Mouse (Mus musculus): ENCODE measurements around the gene Aif1. TPM values are rescaled to one million over a fixed set of nuclear protein-coding genes. Genes with fewer than 3 reads are reported as not detected.
A peak's percentile ranks its signal among the peaks of the same experiment; 100 is the strongest.

The Aif1 gene
- total and polyA plus RNA-seq, 2 experiments = 1.6 to 13.3 TPM

DNA sequence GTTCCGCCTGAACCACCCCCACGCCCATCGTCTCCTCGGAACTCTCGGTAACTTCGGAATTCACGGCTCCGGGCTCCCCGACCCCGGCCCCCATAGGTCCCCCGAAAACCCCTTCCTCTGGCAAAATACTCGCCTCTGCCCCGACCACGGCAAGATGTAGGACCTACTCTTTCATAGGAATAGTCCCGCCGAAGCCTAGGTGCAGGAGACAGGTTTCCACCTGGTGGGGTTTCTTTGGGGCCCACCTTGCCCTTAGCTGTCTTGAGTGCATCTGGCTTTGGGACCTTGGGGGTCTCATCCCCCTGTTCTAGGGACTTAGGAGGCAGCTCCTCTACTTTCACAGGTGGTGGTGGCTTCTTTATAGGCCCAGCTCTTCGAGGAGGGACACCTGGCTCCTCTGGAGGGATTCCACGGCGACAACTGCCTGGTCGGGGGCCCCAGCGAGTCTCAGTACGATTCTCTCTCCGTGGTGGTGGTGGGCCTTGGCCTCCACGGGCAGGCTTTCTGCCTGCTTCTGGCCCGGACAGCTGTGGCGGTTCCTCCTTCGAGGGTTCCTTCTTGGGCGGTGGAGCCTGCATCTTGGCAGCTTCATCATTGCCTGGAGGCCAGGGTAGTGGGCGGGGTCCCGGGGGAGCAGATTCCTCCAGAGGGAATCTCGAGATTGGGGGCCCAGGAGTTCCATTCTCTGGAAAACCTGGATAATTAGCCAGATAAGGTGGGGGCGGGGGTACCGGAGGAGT is 19.2 kb downstream of the Aif1 start:
- Histone ChIP-seq H3K27ac (replicated peaks; ENCODE audit: insufficient read depth, low read depth, low read length) (no peak overlapping the region), H3K4me3 (ENCODE audit: insufficient read depth, low read depth, low read length) (no peak overlapping the region), H3K36me3 (ENCODE audit: control insufficient read depth, insufficient read depth, low read length) (peaks cover 86% of the 10 kb centered on the region), H3K27me3 (ENCODE audit: control insufficient read depth, insufficient read depth, low read length) (no peaks in the 10 kb centered on the region), H3K79me2 (ENCODE audit: control insufficient read depth, insufficient read depth, low read length) (peaks cover 19% of the 10 kb centered on the region; the same call in 1 of the 2 replicates), H3K9ac (ENCODE audit: low read depth, low read length) (no peak overlapping the region), H3K4me1 (ENCODE audit: control insufficient read depth, insufficient read depth, low read length) (no peaks in the 10 kb centered on the region)
- no peak for DNase-seq (ENCODE audit: extremely low read depth, low read depth, low spot score)
- TF ChIP-seq CTCF (IDR thresholded peaks at IDR 0.05; ENCODE audit: low read depth, low read length) = no peak
- TF ChIP-seq POLR2A (IDR thresholded peaks at IDR 0.05; ENCODE audit: extremely low read depth, insufficient read depth, low read length) = no peak
- 93% methylated on average over 33 of the region's 33 CpGs for WGBS

DNA sequence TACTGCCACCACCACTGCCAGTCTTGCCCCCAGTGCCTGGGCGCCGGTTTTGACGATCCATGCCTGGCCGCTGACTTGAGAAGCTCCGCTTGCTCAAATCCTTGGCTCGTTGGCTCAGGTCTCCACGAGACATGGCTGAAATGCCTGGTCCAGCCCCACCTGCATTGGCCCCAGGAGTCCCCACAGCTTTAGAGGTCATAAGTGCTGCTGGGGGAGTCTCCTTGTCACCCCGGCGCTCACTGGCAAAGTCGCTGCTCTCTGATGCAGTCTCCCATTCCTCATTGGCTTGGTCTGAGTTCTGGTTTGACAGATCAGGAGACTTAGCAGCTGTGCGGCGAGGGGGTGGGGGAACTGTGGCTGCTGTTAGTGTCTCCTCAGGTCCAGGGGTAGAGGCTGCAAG is 20.4 kb downstream of the Aif1 start:
- WGBS = 94% methylated on average over 12 of the region's 12 CpGs
- no peak for TF ChIP-seq POLR2A (IDR thresholded peaks at IDR 0.05; ENCODE audit: extremely low read depth, insufficient read depth, low read length)
- no peak for TF ChIP-seq CTCF (IDR thresholded peaks at IDR 0.05; ENCODE audit: low read depth, low read length)

DNA sequence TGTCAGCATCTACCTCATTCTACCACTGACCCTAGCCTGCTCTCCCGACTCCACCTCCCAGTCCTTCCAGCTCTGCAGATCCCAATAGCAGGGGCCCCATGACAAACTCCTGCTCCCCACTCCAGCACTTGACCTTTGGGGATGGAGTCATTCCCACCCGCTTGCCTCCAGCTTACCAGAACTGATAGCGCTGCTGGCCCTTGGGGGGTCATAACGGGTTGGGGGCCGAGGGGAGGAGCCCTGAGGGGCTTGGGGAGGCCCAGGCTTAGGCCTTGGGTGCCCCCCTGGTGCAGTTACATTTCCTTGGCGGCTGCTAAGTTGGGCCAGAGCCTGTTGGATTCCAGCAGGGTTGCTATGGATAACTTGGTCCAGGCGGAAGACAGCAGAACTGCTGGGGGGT is 21.3 kb downstream of the Aif1 start:
- WGBS = 91% methylated on average over 7 of the region's 7 CpGs

More for the DNA sequence above, 20.4 kb downstream of the Aif1 start:
- Histone ChIP-seq H3K79me2 (ENCODE audit: control insufficient read depth, insufficient read depth, low read length) (peaks cover 13% of the 10 kb centered on the region; the same call in 1 of the 2 replicates), H3K36me3 (ENCODE audit: control insufficient read depth, insufficient read depth, low read length) (peaks cover 86% of the 10 kb centered on the region), H3K4me1 (ENCODE audit: control insufficient read depth, insufficient read depth, low read length) (no peaks in the 10 kb centered on the region), H3K27me3 (ENCODE audit: control insufficient read depth, insufficient read depth, low read length) (no peaks in the 10 kb centered on the region), H3K9ac (ENCODE audit: low read depth, low read length) (no peak overlapping the region), H3K4me3 (ENCODE audit: insufficient read depth, low read depth, low read length) (no peak overlapping the region), H3K27ac (replicated peaks; ENCODE audit: insufficient read depth, low read depth, low read length) (no peak overlapping the region)
- DNase-seq (ENCODE audit: extremely low read depth, low read depth, low spot score) = no peak

DNA sequence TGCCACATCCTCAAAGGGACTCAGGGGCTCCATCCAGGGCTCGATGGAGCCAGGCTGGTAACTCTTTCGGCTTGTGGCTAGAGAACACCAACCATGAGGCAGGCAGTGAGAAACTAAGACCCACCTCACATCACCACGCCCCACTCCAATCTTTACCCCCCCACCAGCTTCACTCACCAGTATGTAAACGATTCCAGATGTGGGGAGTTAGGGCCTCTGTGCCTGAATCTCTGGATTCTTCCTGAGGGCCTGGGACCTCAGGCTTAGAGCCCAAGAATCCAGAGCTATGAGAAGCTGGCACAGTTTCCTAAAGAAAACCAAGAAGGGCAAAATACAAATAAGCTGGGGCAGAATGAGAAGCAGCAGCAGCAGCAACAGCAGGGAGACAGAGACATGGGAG is 21.9 kb downstream of the Aif1 start:
- H3K36me3 ChIP-seq (ENCODE audit: control insufficient read depth, insufficient read depth, low read length) = peaks cover 81% of the 10 kb centered on the region
- H3K4me3 ChIP-seq (ENCODE audit: insufficient read depth, low read depth, low read length) = no peak overlapping the region
- no peaks in the 10 kb centered on the region for H3K27me3 ChIP-seq (ENCODE audit: control insufficient read depth, insufficient read depth, low read length)
- no peak overlapping the region for H3K27ac ChIP-seq (replicated peaks; ENCODE audit: insufficient read depth, low read depth, low read length)
- peaks cover 3% of the 10 kb centered on the region; the same call in 1 of the 2 replicates for H3K79me2 ChIP-seq (ENCODE audit: control insufficient read depth, insufficient read depth, low read length)
- no peak overlapping the region for H3K9ac ChIP-seq (ENCODE audit: low read depth, low read length)
- TF ChIP-seq CTCF (IDR thresholded peaks at IDR 0.05; ENCODE audit: low read depth, low read length) (no peak), POLR2A (IDR thresholded peaks at IDR 0.05; ENCODE audit: extremely low read depth, insufficient read depth, low read length) (no peak)
- DNase-seq (ENCODE audit: extremely low read depth, low read depth, low spot score) = no peak
- H3K4me1 ChIP-seq (ENCODE audit: control insufficient read depth, insufficient read depth, low read length) = no peaks in the 10 kb centered on the region
- 87% methylated on average over 4 of the region's 4 CpGs for WGBS

More for the DNA sequence above, 21.3 kb downstream of the Aif1 start:
- Histone ChIP-seq H3K4me1 (ENCODE audit: control insufficient read depth, insufficient read depth, low read length) (no peaks in the 10 kb centered on the region), H3K36me3 (ENCODE audit: control insufficient read depth, insufficient read depth, low read length) (peaks cover 84% of the 10 kb centered on the region), H3K27me3 (ENCODE audit: control insufficient read depth, insufficient read depth, low read length) (no peaks in the 10 kb centered on the region), H3K4me3 (ENCODE audit: insufficient read depth, low read depth, low read length) (no peak overlapping the region), H3K79me2 (ENCODE audit: control insufficient read depth, insufficient read depth, low read length) (peaks cover 6% of the 10 kb centered on the region; the same call in 1 of the 2 replicates), H3K27ac (replicated peaks; ENCODE audit: insufficient read depth, low read depth, low read length) (no peak overlapping the region), H3K9ac (ENCODE audit: low read depth, low read length) (no peak overlapping the region)
- DNase-seq (ENCODE audit: extremely low read depth, low read depth, low spot score) = no peak
- no peak for TF ChIP-seq CTCF (IDR thresholded peaks at IDR 0.05; ENCODE audit: low read depth, low read length)

DNA sequence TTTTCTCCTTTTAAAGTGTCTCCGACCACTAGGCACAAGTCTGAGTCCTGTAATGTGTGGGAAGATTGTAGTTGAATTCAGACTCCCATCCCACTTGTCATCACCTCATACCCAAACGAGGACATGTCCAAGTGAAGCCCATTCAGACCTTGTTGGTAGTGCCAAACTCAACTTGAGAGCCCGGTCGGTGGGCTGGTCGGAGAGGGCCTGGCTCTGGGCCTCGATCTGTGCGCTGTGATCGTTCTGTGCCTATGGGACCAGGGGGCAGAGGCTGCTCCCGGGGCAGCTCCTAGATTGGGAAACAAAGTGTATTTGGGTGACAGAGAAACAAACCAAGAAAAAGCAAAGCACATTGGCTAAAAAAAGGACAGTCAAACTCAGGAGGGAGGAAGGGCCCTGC is 22.8 kb downstream of the Aif1 start:
- 90% methylated on average over 9 of the region's 9 CpGs for WGBS
- DNase-seq (ENCODE audit: extremely low read depth, low read depth, low spot score) = no peak
- Histone ChIP-seq H3K27ac (replicated peaks; ENCODE audit: insufficient read depth, low read depth, low read length) (no peak overlapping the region), H3K27me3 (ENCODE audit: control insufficient read depth, insufficient read depth, low read length) (no peaks in the 10 kb centered on the region), H3K4me3 (ENCODE audit: insufficient read depth, low read depth, low read length) (no peak overlapping the region), H3K79me2 (ENCODE audit: control insufficient read depth, insufficient read depth, low read length) (peaks cover 3% of the 10 kb centered on the region; the same call in 1 of the 2 replicates), H3K4me1 (ENCODE audit: control insufficient read depth, insufficient read depth, low read length) (no peaks in the 10 kb centered on the region; the same call in 1 of the 2 replicates), H3K9ac (ENCODE audit: low read depth, low read length) (no peak overlapping the region), H3K36me3 (ENCODE audit: control insufficient read depth, insufficient read depth, low read length) (peaks cover 80% of the 10 kb centered on the region)
- TF ChIP-seq POLR2A (IDR thresholded peaks at IDR 0.05; ENCODE audit: extremely low read depth, insufficient read depth, low read length) = no peak
- TF ChIP-seq CTCF (IDR thresholded peaks at IDR 0.05; ENCODE audit: low read depth, low read length) = no peak

DNA sequence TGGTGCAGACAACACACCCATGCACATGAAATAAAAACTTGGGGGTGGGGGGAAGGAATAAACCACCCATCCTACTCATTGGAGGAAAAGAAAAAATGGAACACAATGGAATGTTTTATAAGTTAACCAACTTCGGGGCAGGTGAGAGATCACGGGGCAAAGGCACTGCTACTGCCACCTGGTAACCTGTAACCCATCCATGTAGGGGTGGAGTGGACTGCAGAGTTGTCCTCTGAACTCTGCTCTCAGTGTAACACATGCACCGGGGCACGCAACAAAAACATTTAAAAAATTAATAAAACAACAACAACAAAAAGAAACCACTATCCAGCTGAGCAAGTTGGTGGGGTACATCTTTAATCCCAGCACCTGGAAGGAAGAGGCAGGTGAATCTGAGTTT is 23.7 kb downstream of the Aif1 start:
- Histone ChIP-seq H3K4me1 (ENCODE audit: control insufficient read depth, insufficient read depth, low read length) (no peaks in the 10 kb centered on the region; the same call in 1 of the 2 replicates), H3K9ac (ENCODE audit: low read depth, low read length) (no peak overlapping the region), H3K79me2 (ENCODE audit: control insufficient read depth, insufficient read depth, low read length) (no peaks in the 10 kb centered on the region; the same call in 1 of the 2 replicates), H3K27me3 (ENCODE audit: control insufficient read depth, insufficient read depth, low read length) (no peaks in the 10 kb centered on the region), H3K4me3 (ENCODE audit: insufficient read depth, low read depth, low read length) (no peak overlapping the region), H3K36me3 (ENCODE audit: control insufficient read depth, insufficient read depth, low read length) (peaks cover 77% of the 10 kb centered on the region), H3K27ac (replicated peaks; ENCODE audit: insufficient read depth, low read depth, low read length) (no peak overlapping the region)
- peak; percentile 40 for DNase-seq (ENCODE audit: extremely low read depth, low read depth, low spot score)
- TF ChIP-seq CTCF (IDR thresholded peaks at IDR 0.05; ENCODE audit: low read depth, low read length) (no peak), POLR2A (IDR thresholded peaks at IDR 0.05; ENCODE audit: extremely low read depth, insufficient read depth, low read length) (no peak)
- 57% methylated on average over 4 of the region's 4 CpGs for WGBS

Data from liver, adult 2 months (tissue).